Mouse (Mus musculus) limb, embryonic 14.5 days (tissue): ENCODE results near the gene Papln. TPM values are rescaled to one million over a fixed set of nuclear protein-coding genes. Genes with fewer than 3 reads are reported as not detected.

Source experiments
- ATAC-seq: fragments of 200-750 bp; cut with Nextera tagmentation; 2 replicates; pipeline ENCODE4 v1.8.0; 2017; ENCODE audit warnings: low read depth, moderate number of reproducible peaks, moderate TSS enrichment; ENCODE audit not compliant: low FRiP score
- DNase-seq: peaks from one replicate; pipeline ENCODE4 v3.0.0-alpha.2; 2015; ENCODE audit warnings: low spot score
- H3K27ac ChIP-seq: fragments of 300-500 bp; sonication (generic); replicated peaks from 2 replicates; pipeline ENCODE4 v1.5.1; 2014; ENCODE audit warnings: low read depth, mild to moderate bottlenecking, low read length, moderate library complexity, mixed read lengths
- H3K27me3 ChIP-seq: fragments of 300-500 bp; sonication (generic); 2 replicates; pipeline ENCODE4 v1.6.1; 2014; ENCODE audit warnings: low read length, mixed read lengths; ENCODE audit not compliant: control insufficient read depth, insufficient read depth
- H3K36me3 ChIP-seq: fragments of 300-500 bp; sonication (generic); 2 replicates; pipeline ENCODE4 v1.6.1; 2014; ENCODE audit warnings: mild to moderate bottlenecking, low read length, moderate library complexity, mixed read lengths; ENCODE audit not compliant: control insufficient read depth, insufficient read depth
- H3K4me1 ChIP-seq: fragments of 300-500 bp; sonication (generic); 2 replicates; pipeline ENCODE4 v1.6.1; 2014; ENCODE audit warnings: antibody characterized with exemption, low read length, mixed read lengths; ENCODE audit not compliant: control insufficient read depth, insufficient read depth
- H3K4me2 ChIP-seq: fragments of 300-500 bp; sonication (generic); replicated peaks from 2 replicates; pipeline ENCODE4 v1.6.1; 2014; ENCODE audit warnings: low read depth, mild to moderate bottlenecking, low read length, moderate library complexity; ENCODE audit not compliant: severe bottlenecking
- H3K4me3 ChIP-seq: fragments of 300-500 bp; sonication (generic); replicated peaks from 2 replicates; pipeline ENCODE4 v1.5.1; 2014; ENCODE audit warnings: low read length
- H3K9ac ChIP-seq: fragments of 300-500 bp; sonication (generic); 2 replicates; pipeline ENCODE4 v1.6.1; 2014; ENCODE audit warnings: mild to moderate bottlenecking, low read depth, low read length, moderate library complexity; ENCODE audit not compliant: severe bottlenecking
- H3K9me3 ChIP-seq: fragments of 300-500 bp; sonication (generic); 2 replicates; pipeline ENCODE4 v1.6.1; 2016; ENCODE audit warnings: low read length; ENCODE audit not compliant: control insufficient read depth
- POLR2A ChIP-seq: fragments of 200-500 bp; IDR thresholded peaks from 2 replicates; pipeline ENCODE4 v1.8.0; 2012; ENCODE audit warnings: inconsistent platforms, mild to moderate bottlenecking, moderate library complexity, borderline replicate concordance; ENCODE audit not compliant: insufficient read depth, insufficient read length; ENCODE audit errors: extremely low read depth
- WGBS: fragments of 180-500 bp; shearing (Covaris S2); extraction: QIAGEN DNeasy Blood & Tissue Kit; methylation state at CpG from one replicate; pipeline ENCODE4 v1.1.7; 2014; 5-methylcytosine and 5-hydroxymethylcytosine counted together
- polyA plus RNA-seq, 2 experiments: library from polyadenylated mRNA; depleted of rRNA in 1 of 2; stranded (reverse) in 1 of 2; unstranded in 1 of 2; fragments of >200 nt; fragmentation: Nextera tagmentation in 1 of 2; extraction: Ambion mirVana in 1 of 2; gene quantifications; 2 replicates each; pipeline versions ENCODE4 v1.2.1 to v1.2.3; 2012 to 2014

Gene Papln
- polyA plus RNA-seq, 2 experiments, result 2.0 to 5.2 TPM

- DNase-seq (no peak), ATAC-seq (no peak)
- 70% methylated on average over 3 of the region's 3 CpGs for WGBS
- TF ChIP-seq POLR2A, result no peak
- Histone ChIP-seq H3K9ac (no peak overlapping the region), H3K9me3 (no peaks in the 10 kb centered on the region), H3K4me2 (no peak overlapping the region), H3K4me3 (no peak overlapping the region), H3K36me3 (no peaks in the 10 kb centered on the region), H3K27ac (no peak overlapping the region), H3K27me3 (no peaks in the 10 kb centered on the region), H3K4me1 (no peaks in the 10 kb centered on the region)
These were observed 16.7 kb downstream of the Papln start for GRCm38 (mm10) chr12:83780181-83780580.

DNA sequence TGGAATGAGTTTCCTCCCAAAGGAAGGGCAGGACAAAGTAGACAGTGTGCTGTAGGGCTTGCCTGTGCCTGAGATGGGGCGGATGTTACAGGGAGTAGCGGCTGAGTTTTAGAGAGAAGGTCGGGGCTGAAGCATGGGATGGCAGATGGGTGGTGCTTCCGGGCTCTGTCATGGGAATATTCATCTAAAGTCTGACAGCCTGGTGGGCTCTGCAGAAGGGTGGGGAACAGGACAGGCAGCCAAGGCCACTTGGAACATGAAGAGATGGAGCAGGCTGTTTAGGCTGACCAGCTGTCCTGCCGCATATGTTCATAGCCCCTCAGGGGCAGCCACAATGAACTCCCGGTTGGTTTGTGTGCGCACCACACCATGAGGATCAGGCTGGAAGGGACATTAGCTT, 17.8 kb downstream of the Papln start:
- ATAC-seq (no peak), DNase-seq (no peak)
- Histone ChIP-seq H3K4me1 (no peaks in the 10 kb centered on the region), H3K9ac (no peak overlapping the region), H3K9me3 (no peaks in the 10 kb centered on the region), H3K27ac (no peak overlapping the region), H3K27me3 (no peaks in the 10 kb centered on the region), H3K4me2 (no peak overlapping the region), H3K36me3 (no peaks in the 10 kb centered on the region), H3K4me3 (no peak overlapping the region)
- 67% methylated on average over 7 of the region's 7 CpGs for WGBS
- no peak for TF ChIP-seq POLR2A

DNA sequence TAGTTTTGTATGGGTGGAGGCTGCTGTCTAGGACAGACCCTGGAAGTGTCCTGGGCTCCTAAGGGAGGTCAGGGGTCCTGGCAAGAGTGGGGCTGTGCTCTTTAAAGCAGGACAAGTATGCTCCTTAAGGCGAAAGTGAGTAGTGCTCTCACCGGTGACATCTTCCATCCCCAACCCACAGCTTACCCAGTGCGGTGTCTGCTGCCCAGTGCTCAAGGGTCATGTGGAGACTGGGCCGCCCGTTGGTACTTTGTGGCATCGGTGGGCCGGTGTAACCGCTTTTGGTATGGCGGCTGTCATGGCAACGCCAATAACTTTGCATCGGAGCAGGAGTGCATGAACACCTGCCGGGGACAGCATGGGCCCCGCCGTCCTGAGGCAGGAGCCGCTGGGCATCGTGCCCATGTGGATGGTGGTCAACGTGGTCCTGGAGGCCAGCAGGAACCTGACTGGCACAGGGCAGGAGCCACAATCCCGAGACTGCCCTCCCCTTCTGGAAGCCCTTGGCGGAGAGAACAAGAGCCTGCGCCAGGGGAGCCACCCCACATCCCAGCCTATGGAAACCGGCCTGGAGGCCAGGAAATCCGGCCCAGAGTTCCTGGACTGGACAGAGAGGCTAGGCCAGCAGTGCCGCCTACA, 18.3 kb downstream of the Papln start:
- no peaks in the 10 kb centered on the region for H3K9me3 ChIP-seq
- no peaks in the 10 kb centered on the region for H3K27me3 ChIP-seq
- no peak overlapping the region for H3K27ac ChIP-seq
- no peak overlapping the region for H3K4me2 ChIP-seq
- no peak for TF ChIP-seq POLR2A
- DNase-seq, result no peak
- H3K36me3 ChIP-seq, result no peaks in the 10 kb centered on the region
- ATAC-seq, result no peak
- WGBS, result 73% methylated on average over 22 of the region's 23 CpGs
- H3K4me1 ChIP-seq, result no peaks in the 10 kb centered on the region
- H3K9ac ChIP-seq, result no peak overlapping the region
- no peak overlapping the region for H3K4me3 ChIP-seq

DNA sequence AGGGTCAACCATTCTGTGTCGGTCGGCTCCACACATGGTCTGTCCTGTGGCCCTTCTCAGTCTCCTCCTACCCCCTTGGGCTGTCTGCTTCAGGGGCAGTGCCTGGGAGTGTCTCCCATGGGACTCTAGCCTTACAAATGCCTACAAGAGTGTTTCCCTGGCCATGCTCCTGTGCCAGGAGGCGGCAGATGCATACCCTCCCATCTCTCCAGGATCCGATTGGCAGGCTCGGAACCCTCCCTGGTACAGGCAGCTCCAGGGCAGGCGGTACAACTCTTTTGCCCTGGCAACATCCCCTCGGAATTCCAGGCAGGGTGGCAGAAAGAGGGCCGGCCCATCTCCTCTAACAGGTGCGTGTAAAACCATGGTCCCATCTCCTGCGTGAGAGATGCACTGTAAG, 19.2 kb downstream of the Papln start:
- no peak for ATAC-seq
- no peak for TF ChIP-seq POLR2A
- no peaks in the 10 kb centered on the region for H3K27me3 ChIP-seq
- H3K9ac ChIP-seq, result no peak overlapping the region
- H3K4me1 ChIP-seq, result no peaks in the 10 kb centered on the region
- H3K4me3 ChIP-seq, result no peak overlapping the region
- 89% methylated on average over 10 of the region's 10 CpGs for WGBS
- H3K36me3 ChIP-seq, result no peaks in the 10 kb centered on the region
- no peaks in the 10 kb centered on the region for H3K9me3 ChIP-seq
- no peak overlapping the region for H3K4me2 ChIP-seq
- H3K27ac ChIP-seq, result no peak overlapping the region
- no peak for DNase-seq

DNA sequence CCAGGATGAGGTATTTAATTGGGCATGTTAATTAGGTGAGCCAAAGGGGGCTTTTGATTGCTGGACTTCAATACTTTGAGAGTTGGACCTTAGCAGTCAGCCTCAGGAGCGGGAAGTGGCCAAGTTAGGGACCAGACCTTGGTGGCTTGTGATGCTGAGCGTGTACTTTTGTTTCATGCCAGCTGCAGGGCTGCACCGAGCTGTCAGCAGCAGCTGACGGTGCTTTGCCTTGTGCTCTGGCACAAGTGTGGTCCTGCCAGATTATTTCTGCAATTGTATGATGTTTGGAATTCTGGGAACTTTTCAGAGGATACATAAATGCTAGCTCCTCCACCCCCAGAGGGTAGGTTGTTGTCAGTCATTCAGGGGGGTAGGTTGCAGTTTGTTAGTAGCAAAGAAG, 21.9 kb downstream of the Papln start:
- Histone ChIP-seq H3K4me3 (no peak overlapping the region), H3K4me1 (no peaks in the 10 kb centered on the region), H3K9ac (no peak overlapping the region), H3K4me2 (no peak overlapping the region), H3K27ac (no peak overlapping the region), H3K36me3 (no peaks in the 10 kb centered on the region), H3K9me3 (no peaks in the 10 kb centered on the region), H3K27me3 (no peaks in the 10 kb centered on the region)
- no peak for TF ChIP-seq POLR2A
- DNase-seq (no peak), ATAC-seq (no peak)
- 59% methylated on average over 4 of the region's 4 CpGs for WGBS
